28 mouse cellular contexts compared by ENCODE assay signal in genomic region chr9:40613182-40613581, GRCm38 (mm10). TPM values are rescaled to one million over a fixed set of nuclear protein-coding genes. Genes with fewer than 3 reads are reported as not detected.
DNase-seq lines count a peak whose midpoint lies in the region; ATAC-seq lines count a peak whose summit lies in the region.
"Had no signal": no experiment of that assay in that cellular context is flagged by ENCODE, and none has a peak within 500 bp of the region (broad histone marks: within the 10 kb centered on the region; RNA-seq: fewer than 3 reads in every experiment).

No protein-coding gene starts in this region.

- H3K4me3 ChIP-seq in liver, embryonic 12.5 days = no peak overlapping the region
- H3K4me3 ChIP-seq in hindbrain, embryonic 13.5 days = no peak overlapping the region
- no peak overlapping the region for H3K4me3 ChIP-seq in limb, embryonic 10.5 days
- H3K4me3 ChIP-seq: stomach, embryonic 15.5 days had no signal

- H3K27me3 ChIP-seq in liver, embryonic 12.5 days (replicated peaks) = peaks cover 18% of the 10 kb centered on the region
- no peaks in the 10 kb centered on the region for H3K27me3 ChIP-seq in hindbrain, embryonic 13.5 days
- 0 out of 2 replicates have a peak, but pooled peaks cover 4% of the 10 kb centered on the region for H3K27me3 ChIP-seq in limb, embryonic 10.5 days (ENCODE audit: low read depth, poor library complexity, severe bottlenecking)
- H3K27me3 ChIP-seq: stomach, embryonic 15.5 days had no signal

- peak; percentile 13; the same call in 1 of the 2 replicates for ATAC-seq in frontal cortex, adult (ENCODE audit: low TSS enrichment)
- ATAC-seq in liver, embryonic 12.5 days = peak; percentile 60; the same call in 1 of the 2 replicates
- ATAC-seq in megakaryocyte-erythroid progenitor cell, adult 5-6 weeks (replicated peaks; ENCODE audit: low FRiP score, low TSS enrichment, poor library complexity, severe bottlenecking) = peak; percentile 90
- ATAC-seq in hindbrain, embryonic 13.5 days (ENCODE audit: low FRiP score) = no peak
- ATAC-seq: activated CD4-positive, CD25-positive, alpha-beta regulatory T cell, adult 4 months; hindbrain, postnatal 0 days had no signal

- H3K4me2 ChIP-seq in liver, embryonic 12.5 days = no peak overlapping the region
- no peak overlapping the region for H3K4me2 ChIP-seq in hindbrain, embryonic 13.5 days
- H3K4me2 ChIP-seq: stomach, embryonic 15.5 days had no signal

- no peaks in the 10 kb centered on the region for H3K36me3 ChIP-seq in liver, embryonic 12.5 days
- H3K36me3 ChIP-seq in hindbrain, embryonic 13.5 days = no peaks in the 10 kb centered on the region
- H3K36me3 ChIP-seq in limb, embryonic 10.5 days = no peaks in the 10 kb centered on the region
- H3K36me3 ChIP-seq: stomach, embryonic 15.5 days had no signal

- DNase-seq in frontal cortex, postnatal 14 days (ENCODE audit: low spot score in 2 of 2) = no peak
- DNase-seq in A20 (ENCODE audit: low read depth, low spot score) = peak; percentile 27
- DNase-seq in limb, embryonic 10.5 days (ENCODE audit: low spot score) = no peak
- DNase-seq: adrenal gland, postnatal 14 days; cerebellum, adult 11-12 months; cerebellum, postnatal 25 days; embryo, embryonic 11 days; kidney, adult 18-20 months; kidney, postnatal 10 days; lung, adult 18-20 months; lung, postnatal 14 days; right cerebral cortex, postnatal 25 days; thymus, adult 2 months had no signal

- WGBS in liver, embryonic 12.5 days (ENCODE audit: insufficient replicate concordance) = 64% methylated on average over 4 of the region's 4 CpGs
- WGBS in hindbrain, embryonic 13.5 days = 90% methylated on average over 4 of the region's 4 CpGs
- WGBS in limb, embryonic 10.5 days = 89% methylated on average over 4 of the region's 4 CpGs

- H3K4me1 ChIP-seq in liver, embryonic 12.5 days = peaks cover 15% of the 10 kb centered on the region
- H3K4me1 ChIP-seq in hindbrain, embryonic 13.5 days (replicated peaks) = peaks cover 30% of the 10 kb centered on the region
- peaks cover 35% of the 10 kb centered on the region for H3K4me1 ChIP-seq in limb, embryonic 10.5 days

- no peak overlapping the region for H3K27ac ChIP-seq in liver, embryonic 12.5 days
- H3K27ac ChIP-seq in hindbrain, embryonic 13.5 days = no peak overlapping the region
- no peak overlapping the region for H3K27ac ChIP-seq in limb, embryonic 10.5 days
- H3K27ac ChIP-seq: hindbrain, postnatal 0 days; stomach, embryonic 15.5 days had no signal

- H3K9me3 ChIP-seq in liver, embryonic 12.5 days (replicated peaks) = no peaks in the 10 kb centered on the region
- no peaks in the 10 kb centered on the region for H3K9me3 ChIP-seq in hindbrain, embryonic 13.5 days
- no peaks in the 10 kb centered on the region for H3K9me3 ChIP-seq in limb, embryonic 10.5 days (replicated peaks)
- H3K9me3 ChIP-seq: stomach, embryonic 15.5 days had no signal

- H3K9ac ChIP-seq in liver, embryonic 12.5 days = no peak overlapping the region
- no peak overlapping the region for H3K9ac ChIP-seq in hindbrain, embryonic 13.5 days
- H3K9ac ChIP-seq: stomach, embryonic 15.5 days had no signal

RNA-seq across cellular contexts. Expression of gene Gm21915, which starts 57.2 kb away (rescaled TPM):
- polyA plus RNA-seq in liver, embryonic 12.5 days (2016; fragmentation: Nextera tagmentation; extraction: Ambion mirVana) = not detected in 2 replicates
- total RNA-seq in megakaryocyte-erythroid progenitor cell, adult 5-6 weeks (2014; fragmentation: Nextera tagmentation) = not detected in 2 replicates
- total RNA-seq in megakaryocyte-erythroid progenitor cell, adult 5-6 weeks (2017) = not detected in 2 replicates
- not detected in 2 replicates for polyA plus RNA-seq in hindbrain, embryonic 13.5 days (2015; fragmentation: Nextera tagmentation; extraction: Ambion mirVana)
- polyA plus RNA-seq in limb, embryonic 10.5 days (2016; fragmentation: Nextera tagmentation; extraction: Ambion mirVana) = not detected in 2 replicates
- total RNA-seq: adrenal gland, postnatal 14 days; gastrocnemius, postnatal 4 days; hematopoietic stem cell, adult 5-6 weeks; hindbrain, postnatal 0 days; left cerebral cortex, adult 18-20 months; left cerebral cortex, postnatal 36 days; midbrain, postnatal 0 days had no signal
- polyA plus RNA-seq: activated CD4-positive, CD25-positive, alpha-beta regulatory T cell, adult 4 months; embryonic facial prominence, embryonic 14.5 days; heart, embryonic 16.5 days; hindbrain, postnatal 0 days; midbrain, postnatal 0 days; spleen, adult 2 months; stomach, embryonic 15.5 days; thymus, adult 2 months had no signal
